Mouse (Mus musculus): Measurements from ENCODE around the gene Arl8b.

Gene Arl8b

GRCm38 (mm10) chr6:108782526-108783183 is at the start of gene Arl8b:
Arl8b (plus strand) TSS chr6:108783099.
- TF ChIP-seq GATA4 (IDR thresholded peaks at IDR 0.05; ENCODE audit: insufficient replicate concordance, low read length): peak; percentile 9; the same call in 1 of the 2 replicates

GRCm38 (mm10) chr6:108735910-108736750 is 46.8 kb upstream of the Arl8b start:
- no peak for TF ChIP-seq GATA4 (IDR thresholded peaks at IDR 0.05; ENCODE audit: insufficient replicate concordance, low read length)

GRCm38 (mm10) chr6:108738463-108739203 is 44.3 kb upstream of the Arl8b start:
- TF ChIP-seq GATA4 (IDR thresholded peaks at IDR 0.05; ENCODE audit: insufficient replicate concordance, low read length): no peak

- no peak for TF ChIP-seq GATA4 (IDR thresholded peaks at IDR 0.05; ENCODE audit: insufficient replicate concordance, low read length)
Observed at GRCm38 (mm10) chr6:108740579-108740978, 42.3 kb upstream of the Arl8b start.

GRCm38 (mm10) chr6:108743730-108744129 is 39.2 kb upstream of the Arl8b start:
- TF ChIP-seq GATA4 (IDR thresholded peaks at IDR 0.05; ENCODE audit: insufficient replicate concordance, low read length): no peak

GRCm38 (mm10) chr6:108751324-108751723 is 31.6 kb upstream of the Arl8b start:
- no peak for TF ChIP-seq GATA4 (IDR thresholded peaks at IDR 0.05; ENCODE audit: insufficient replicate concordance, low read length)

- TF ChIP-seq GATA4 (IDR thresholded peaks at IDR 0.05; ENCODE audit: insufficient replicate concordance, low read length): no peak
Observed at GRCm38 (mm10) chr6:108752395-108752794, 30.5 kb upstream of the Arl8b start.

- no peak for TF ChIP-seq GATA4 (IDR thresholded peaks at IDR 0.05; ENCODE audit: insufficient replicate concordance, low read length)
Observed at GRCm38 (mm10) chr6:108753536-108753935, 29.4 kb upstream of the Arl8b start.

GRCm38 (mm10) chr6:108754376-108754775 is 28.5 kb upstream of the Arl8b start:
- no peak for TF ChIP-seq GATA4 (IDR thresholded peaks at IDR 0.05; ENCODE audit: insufficient replicate concordance, low read length)

- no peak for TF ChIP-seq GATA4 (IDR thresholded peaks at IDR 0.05; ENCODE audit: insufficient replicate concordance, low read length)
Observed at GRCm38 (mm10) chr6:108755936-108756335, 27.0 kb upstream of the Arl8b start.

- TF ChIP-seq GATA4 (IDR thresholded peaks at IDR 0.05; ENCODE audit: insufficient replicate concordance, low read length): no peak
Observed at GRCm38 (mm10) chr6:108758997-108759697, 23.8 kb upstream of the Arl8b start.

- no peak for TF ChIP-seq GATA4 (IDR thresholded peaks at IDR 0.05; ENCODE audit: insufficient replicate concordance, low read length)
Observed at GRCm38 (mm10) chr6:108759698-108760039, 23.2 kb upstream of the Arl8b start.

- no peak for TF ChIP-seq GATA4 (IDR thresholded peaks at IDR 0.05; ENCODE audit: insufficient replicate concordance, low read length)
Observed at GRCm38 (mm10) chr6:108770880-108771279, 12.0 kb upstream of the Arl8b start.

- TF ChIP-seq GATA4 (IDR thresholded peaks at IDR 0.05; ENCODE audit: insufficient replicate concordance, low read length): no peak
Observed at GRCm38 (mm10) chr6:108772913-108773312, 10.0 kb upstream of the Arl8b start.

- no peak for TF ChIP-seq GATA4 (IDR thresholded peaks at IDR 0.05; ENCODE audit: insufficient replicate concordance, low read length)
Observed at GRCm38 (mm10) chr6:108773480-108773879, 9.4 kb upstream of the Arl8b start.

Data from liver, adult (tissue).